Mouse (Mus musculus): ENCODE measurements around the gene Gdf15. TPM values are rescaled to one million over a fixed set of nuclear protein-coding genes. Genes with fewer than 3 reads are reported as not detected.

Gene Gdf15
- polyA plus RNA-seq, 1 experiment: 0.19 TPM

DNA sequence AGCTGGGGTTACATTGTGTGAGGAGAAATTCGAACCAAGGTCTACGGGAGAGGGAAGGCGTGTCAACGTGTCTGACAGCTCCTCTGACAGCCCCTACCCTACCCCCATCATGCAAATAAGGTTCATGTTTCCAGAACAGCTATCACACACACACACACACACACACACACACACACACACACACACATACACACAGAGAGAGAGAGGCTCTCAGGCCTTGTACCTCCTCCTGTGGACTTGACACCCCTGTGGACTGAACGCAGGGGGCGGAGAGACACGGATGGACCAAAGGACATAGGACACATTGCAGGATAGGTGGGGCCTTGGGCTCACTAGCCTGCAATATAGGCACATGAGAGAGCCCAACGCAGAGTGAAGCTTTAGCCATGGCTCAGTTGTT lies 4.6 kb upstream of the Gdf15 start:
- H3K27ac ChIP-seq (ENCODE audit: insufficient read depth, low read length): no peak overlapping the region
- no peak overlapping the region for H3K4me3 ChIP-seq (ENCODE audit: insufficient read depth, low read length)
- no peaks in the 10 kb centered on the region for H3K4me1 ChIP-seq (ENCODE audit: control insufficient read depth, insufficient read depth, low read length)
- TF ChIP-seq CTCF (IDR thresholded peaks at IDR 0.05; ENCODE audit: extremely low read depth, insufficient read depth, low read length) (no peak), POLR2A (IDR thresholded peaks at IDR 0.05; ENCODE audit: extremely low read depth, insufficient read depth, low read length) (no peak)

DNA sequence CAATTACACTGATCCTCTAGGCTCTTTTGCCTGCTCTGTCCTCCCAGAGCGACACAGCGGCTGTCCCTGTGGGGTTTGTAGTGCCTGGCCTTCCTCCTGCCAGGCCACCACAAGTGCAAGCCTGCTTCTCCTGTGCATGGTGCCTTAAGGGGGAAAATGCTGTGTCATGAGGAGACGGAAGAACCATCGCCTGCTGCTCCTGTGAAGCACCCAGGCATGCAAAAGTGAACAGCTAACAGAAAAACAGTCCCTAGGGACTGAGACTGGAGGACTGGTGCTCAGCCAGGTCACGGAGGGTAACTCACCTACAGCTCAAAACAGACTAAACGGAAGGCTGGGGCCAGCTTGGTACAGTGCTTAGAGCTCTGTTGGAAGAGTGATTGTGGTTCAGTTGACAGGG lies 3.3 kb upstream of the Gdf15 start:
- Histone ChIP-seq H3K4me3 (ENCODE audit: insufficient read depth, low read length) (no peak overlapping the region), H3K4me1 (ENCODE audit: control insufficient read depth, insufficient read depth, low read length) (no peaks in the 10 kb centered on the region), H3K27ac (ENCODE audit: insufficient read depth, low read length) (no peak overlapping the region)
- no peak for TF ChIP-seq POLR2A (IDR thresholded peaks at IDR 0.05; ENCODE audit: extremely low read depth, insufficient read depth, low read length)
- TF ChIP-seq CTCF (IDR thresholded peaks at IDR 0.05; ENCODE audit: extremely low read depth, insufficient read depth, low read length): no peak

- no peak for TF ChIP-seq CTCF (IDR thresholded peaks at IDR 0.05; ENCODE audit: extremely low read depth, insufficient read depth, low read length)
- TF ChIP-seq POLR2A (IDR thresholded peaks at IDR 0.05; ENCODE audit: extremely low read depth, insufficient read depth, low read length): no peak
These were observed 1.8 kb upstream of the Gdf15 start for GRCm38 (mm10) chr8:70634066-70634465.

GRCm38 (mm10) chr8:70631436-70631835 lies 820 bp downstream of the Gdf15 start:
- no peak overlapping the region for H3K4me3 ChIP-seq (ENCODE audit: insufficient read depth, low read length)
- no peaks in the 10 kb centered on the region for H3K4me1 ChIP-seq (ENCODE audit: control insufficient read depth, insufficient read depth, low read length)
- TF ChIP-seq CTCF (IDR thresholded peaks at IDR 0.05; ENCODE audit: extremely low read depth, insufficient read depth, low read length) (no peak), POLR2A (IDR thresholded peaks at IDR 0.05; ENCODE audit: extremely low read depth, insufficient read depth, low read length) (no peak)
- H3K27ac ChIP-seq (ENCODE audit: insufficient read depth, low read length): no peak overlapping the region

More at GRCm38 (mm10) chr8:70634066-70634465, 1.8 kb upstream of the Gdf15 start:
- H3K4me1 ChIP-seq (ENCODE audit: control insufficient read depth, insufficient read depth, low read length): no peaks in the 10 kb centered on the region
- no peak overlapping the region for H3K27ac ChIP-seq (ENCODE audit: insufficient read depth, low read length)
- H3K4me3 ChIP-seq (ENCODE audit: insufficient read depth, low read length): no peak overlapping the region

DNA sequence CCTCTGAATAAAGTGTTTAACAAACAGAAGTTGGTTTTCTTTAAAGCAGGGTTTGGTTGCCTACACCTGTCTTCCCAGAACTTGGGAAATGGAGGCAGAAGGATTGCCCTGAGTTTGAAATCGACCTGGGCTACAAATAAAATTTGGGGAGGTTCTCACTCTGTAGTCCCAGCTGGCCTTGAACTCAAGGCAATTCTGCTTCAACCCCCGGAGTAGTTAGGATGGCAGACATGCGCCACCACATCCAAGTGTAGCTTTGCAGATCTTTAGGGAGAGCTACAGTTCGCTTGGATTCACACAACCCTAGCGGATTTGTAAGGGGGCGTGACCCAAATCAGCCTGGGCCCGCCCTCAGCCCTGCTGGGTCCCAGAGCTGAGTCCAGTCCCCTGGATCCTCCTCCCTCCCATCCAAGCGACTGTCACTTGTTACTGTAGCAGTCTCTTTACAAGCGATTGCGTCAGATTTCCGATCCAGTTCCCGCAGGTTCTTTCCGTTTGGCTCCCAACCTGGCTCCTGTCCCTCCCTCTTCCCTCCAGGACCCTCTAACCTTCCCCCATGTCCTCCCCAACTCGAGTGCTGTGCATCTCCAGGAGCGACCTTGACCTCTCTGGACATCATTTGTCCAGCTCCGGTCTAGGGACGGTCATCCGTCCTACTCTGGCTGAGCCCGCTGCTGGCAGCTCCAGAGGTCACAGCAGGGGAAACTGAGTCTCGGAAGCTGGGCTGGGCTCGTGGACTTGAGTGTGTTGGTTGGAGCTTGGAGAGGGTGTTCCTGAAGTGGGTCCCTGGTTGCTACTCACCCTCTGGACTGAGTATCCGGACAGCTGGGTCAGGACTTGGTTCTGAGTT lies 1.5 kb downstream of the Gdf15 start:
- Histone ChIP-seq H3K4me3 (ENCODE audit: insufficient read depth, low read length) (no peak overlapping the region; the same call in 1 of the 2 replicates), H3K27ac (ENCODE audit: insufficient read depth, low read length) (no peak overlapping the region), H3K4me1 (ENCODE audit: control insufficient read depth, insufficient read depth, low read length) (no peaks in the 10 kb centered on the region)
- no peak for TF ChIP-seq CTCF (IDR thresholded peaks at IDR 0.05; ENCODE audit: extremely low read depth, insufficient read depth, low read length)
- no peak for TF ChIP-seq POLR2A (IDR thresholded peaks at IDR 0.05; ENCODE audit: extremely low read depth, insufficient read depth, low read length)

- Histone ChIP-seq H3K4me3 (ENCODE audit: insufficient read depth, low read length) (peak overlapping the region; percentile 29), H3K27ac (ENCODE audit: insufficient read depth, low read length) (peak overlapping the region; percentile 57), H3K4me1 (ENCODE audit: control insufficient read depth, insufficient read depth, low read length) (no peaks in the 10 kb centered on the region)
- peak; percentile 100 for TF ChIP-seq CTCF (IDR thresholded peaks at IDR 0.05; ENCODE audit: extremely low read depth, insufficient read depth, low read length)
- TF ChIP-seq POLR2A (IDR thresholded peaks at IDR 0.05; ENCODE audit: extremely low read depth, insufficient read depth, low read length): peak; percentile 61; the same call in 1 of the 2 replicates
These were observed 2.4 kb downstream of the Gdf15 start for GRCm38 (mm10) chr8:70629574-70630531.

DNA sequence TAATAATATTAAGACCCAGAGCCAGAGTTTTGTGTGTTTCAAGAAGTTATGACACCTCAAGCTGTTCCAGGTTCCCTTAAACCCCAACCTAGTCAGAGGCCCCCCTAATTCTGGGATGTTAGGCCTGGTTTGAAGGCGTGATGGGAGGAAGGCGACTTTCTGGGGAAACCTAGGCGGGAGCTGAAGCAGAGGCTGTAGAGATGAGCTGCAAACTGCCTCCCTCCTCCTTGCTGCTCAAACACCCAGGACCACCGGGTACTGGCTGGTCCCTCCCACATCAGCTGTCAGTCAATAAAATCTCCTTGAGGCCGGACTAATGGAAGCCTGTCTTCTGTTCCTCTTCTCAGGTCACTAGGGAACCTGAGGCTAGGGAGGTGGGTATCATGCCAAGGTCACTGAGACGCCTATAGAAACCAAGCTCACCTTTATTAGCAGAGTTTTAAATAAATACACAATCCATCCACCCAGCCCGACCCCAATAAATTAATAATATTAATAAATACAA lies 3.2 kb downstream of the Gdf15 start:
- H3K4me3 ChIP-seq (ENCODE audit: insufficient read depth, low read length): peak overlapping the region; percentile 29; the same call in 1 of the 2 replicates
- no peak for TF ChIP-seq CTCF (IDR thresholded peaks at IDR 0.05; ENCODE audit: extremely low read depth, insufficient read depth, low read length)
- TF ChIP-seq POLR2A (IDR thresholded peaks at IDR 0.05; ENCODE audit: extremely low read depth, insufficient read depth, low read length): no peak
- no peak overlapping the region for H3K27ac ChIP-seq (ENCODE audit: insufficient read depth, low read length)
- no peaks in the 10 kb centered on the region for H3K4me1 ChIP-seq (ENCODE audit: control insufficient read depth, insufficient read depth, low read length)

- no peak overlapping the region for H3K4me3 ChIP-seq (ENCODE audit: insufficient read depth, low read length)
- no peak for TF ChIP-seq POLR2A (IDR thresholded peaks at IDR 0.05; ENCODE audit: extremely low read depth, insufficient read depth, low read length)
- no peak for TF ChIP-seq CTCF (IDR thresholded peaks at IDR 0.05; ENCODE audit: extremely low read depth, insufficient read depth, low read length)
- H3K27ac ChIP-seq (ENCODE audit: insufficient read depth, low read length): no peak overlapping the region
- no peaks in the 10 kb centered on the region for H3K4me1 ChIP-seq (ENCODE audit: control insufficient read depth, insufficient read depth, low read length)
These were observed 5.2 kb downstream of the Gdf15 start for GRCm38 (mm10) chr8:70627041-70627440.

DNA sequence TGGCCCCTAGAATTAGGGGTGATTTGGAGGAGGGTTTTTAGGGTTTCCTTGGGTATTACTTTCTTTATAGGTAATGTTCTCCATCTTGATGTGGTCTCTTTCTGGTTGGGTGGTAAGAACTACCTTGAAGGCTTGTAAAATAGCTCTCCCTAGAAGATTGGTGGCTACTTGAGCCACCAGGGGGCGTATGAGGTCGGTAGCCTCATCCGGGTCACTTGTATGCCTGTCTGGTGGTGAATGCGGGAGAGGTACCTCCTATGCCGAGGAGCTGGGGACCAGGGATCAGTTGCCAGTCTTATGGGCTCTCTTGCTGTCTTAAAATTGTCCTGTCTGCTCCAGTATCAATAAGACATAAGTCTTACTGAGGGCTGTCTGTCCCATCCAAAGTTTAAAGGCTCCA lies 7.2 kb downstream of the Gdf15 start:
- no peak for TF ChIP-seq POLR2A (IDR thresholded peaks at IDR 0.05; ENCODE audit: extremely low read depth, insufficient read depth, low read length)
- peak; percentile 29; the same call in 1 of the 2 replicates for TF ChIP-seq CTCF (IDR thresholded peaks at IDR 0.05; ENCODE audit: extremely low read depth, insufficient read depth, low read length)

More for the DNA sequence above, 7.2 kb downstream of the Gdf15 start:
- H3K4me3 ChIP-seq (ENCODE audit: insufficient read depth, low read length): no peak overlapping the region
- no peak overlapping the region for H3K27ac ChIP-seq (ENCODE audit: insufficient read depth, low read length)
- H3K4me1 ChIP-seq (ENCODE audit: control insufficient read depth, insufficient read depth, low read length): no peaks in the 10 kb centered on the region
